Mouse (Mus musculus) adrenal gland, adult (tissue): ENCODE data around the gene Btbd35f22.
"Not testable (repeated sequence)": the region's sequence is repeated elsewhere in the genome, so short reads cannot be mapped to it uniquely, and the experiment has no call there.

Experiments used
- DNase-seq, 2 experiments: peaks; one replicate each; pipeline ENCODE4 v3.0.0; 2022 to 2023; ENCODE audit warnings: low spot score in 1 of 2; ENCODE audit not compliant: inconsistent age in 2 of 2

The Btbd35f22 gene

GRCm38 (mm10) chrX:32047529-32047928 lies at the start of gene Btbd35f22:
Gene Btbd35f22, plus strand, starts transcription at chrX:32047829.
- DNase-seq: not testable (repeated sequence)
